ENCODE assay signal across 22 mouse cellular contexts in the genomic region with DNA sequence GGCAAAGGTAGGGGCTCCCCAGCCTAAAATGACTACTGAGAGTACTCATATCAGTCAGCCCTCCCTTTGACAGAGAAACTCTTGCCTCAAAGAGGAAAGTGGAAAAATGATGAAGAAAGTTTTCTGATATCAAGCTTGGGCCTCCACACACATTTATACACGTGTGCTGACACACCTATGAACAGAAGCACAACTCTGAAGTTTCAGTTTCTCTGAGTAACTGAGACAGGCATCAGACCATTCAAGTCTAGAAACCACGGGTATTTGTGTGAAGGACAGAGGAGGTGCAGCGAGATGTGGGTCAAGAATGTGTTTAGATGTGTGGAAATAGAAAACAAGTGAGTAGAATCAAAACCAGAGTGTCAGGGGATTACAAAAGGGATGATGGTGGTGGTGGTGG.
"Had no signal": no experiment of that assay in that cellular context is flagged by ENCODE, and none has a peak within 500 bp of the region (broad histone marks: within the 10 kb centered on the region; RNA-seq: fewer than 3 reads in every experiment).

No protein-coding gene starts in this region.

- H3K4me2 ChIP-seq: lung, embryonic 15.5 days; midbrain, embryonic 12.5 days; neural tube, embryonic 13.5 days; neural tube, embryonic 15.5 days had no signal

- H3K4me1 ChIP-seq: lung, embryonic 15.5 days; midbrain, embryonic 10.5 days; midbrain, embryonic 12.5 days; neural tube, embryonic 13.5 days; neural tube, embryonic 15.5 days had no signal

- H3K9ac ChIP-seq: lung, embryonic 15.5 days; midbrain, embryonic 12.5 days; neural tube, embryonic 13.5 days; neural tube, embryonic 15.5 days had no signal

- H3K9me3 ChIP-seq: lung, embryonic 15.5 days; megakaryocyte, embryonic 14.5 days; midbrain, embryonic 10.5 days; midbrain, embryonic 12.5 days; neural tube, embryonic 13.5 days; neural tube, embryonic 15.5 days had no signal

- H3K27me3 ChIP-seq: lung, embryonic 15.5 days; midbrain, embryonic 12.5 days; neural tube, embryonic 13.5 days; neural tube, embryonic 15.5 days had no signal

- H3K36me3 ChIP-seq: lung, embryonic 15.5 days; midbrain, embryonic 10.5 days; midbrain, embryonic 12.5 days; neural tube, embryonic 13.5 days; neural tube, embryonic 15.5 days had no signal

- H3K4me3 ChIP-seq: lung, embryonic 15.5 days; megakaryocyte, embryonic 14.5 days; midbrain, embryonic 10.5 days; midbrain, embryonic 12.5 days; myocyte; neural tube, embryonic 13.5 days; neural tube, embryonic 15.5 days had no signal

- DNase-seq: lung, adult 2 months; lung, postnatal 14 days; lung, postnatal 36 days; midbrain, embryonic 14.5 days; retina, postnatal 1 day; right cerebral cortex, adult 18-20 months; right cerebral cortex, postnatal 25 days; right cerebral cortex, postnatal 4 days; spleen, adult 18-20 months; thymus, adult 18-20 months; thymus, postnatal 14 days; thymus, postnatal 36 days had no signal

- ATAC-seq: lung, postnatal 0 days; midbrain, embryonic 16.5 days had no signal

- H3K27ac ChIP-seq: lung, embryonic 15.5 days; macrophage; midbrain, embryonic 10.5 days; midbrain, embryonic 12.5 days; neural tube, embryonic 13.5 days; neural tube, embryonic 15.5 days had no signal
